Mouse (Mus musculus): ENCODE results near the gene Tbx2. TPM values are rescaled to one million over a fixed set of nuclear protein-coding genes. Genes with fewer than 3 reads are reported as not detected.

Tbx2 gene
- polyA plus RNA-seq, 1 experiment from 2014 or later: 6.5 TPM

DNA sequence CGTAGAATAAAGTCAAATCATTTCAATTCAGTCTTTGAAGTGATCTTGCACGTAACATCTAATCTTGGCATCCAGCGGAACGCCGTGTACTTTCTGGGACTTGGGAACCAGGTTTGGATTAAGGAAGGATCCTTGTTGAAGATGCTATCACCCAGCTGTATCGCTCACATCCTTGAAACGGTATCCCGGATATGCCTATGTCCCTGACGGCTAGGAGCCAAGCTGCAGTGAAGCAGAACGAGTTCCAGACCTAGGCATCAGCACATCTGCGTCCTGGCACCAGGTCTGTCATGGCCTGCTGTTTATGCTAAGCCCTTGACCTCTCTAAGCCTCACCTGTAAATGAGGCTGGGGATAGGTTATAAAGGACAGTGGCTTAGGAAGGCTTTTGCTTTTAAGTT is 32.0 kb upstream of the Tbx2 start:
- ATAC-seq (ENCODE audit: low read depth) (no peak), DNase-seq (ENCODE audit: low spot score) (no peak)
- Histone ChIP-seq H3K9me3 (ENCODE audit: control insufficient read depth, low read length) (no peaks in the 10 kb centered on the region), H3K4me3 (ENCODE audit: low read depth, low read length) (no peak overlapping the region), H3K27me3 (replicated peaks; ENCODE audit: control insufficient read depth, insufficient read depth, low read length) (no peaks in the 10 kb centered on the region), H3K36me3 (ENCODE audit: control insufficient read depth, insufficient read depth, low read length) (no peaks in the 10 kb centered on the region), H3K27ac (replicated peaks; ENCODE audit: low read depth, low read length) (no peak overlapping the region), H3K4me1 (ENCODE audit: control insufficient read depth, insufficient read depth, low read length) (no peaks in the 10 kb centered on the region), H3K4me2 (ENCODE audit: low read depth, low read length) (no peak overlapping the region), H3K9ac (ENCODE audit: low read depth, low read length) (no peak overlapping the region)
- WGBS: 54% methylated on average over 11 of the region's 11 CpGs

DNA sequence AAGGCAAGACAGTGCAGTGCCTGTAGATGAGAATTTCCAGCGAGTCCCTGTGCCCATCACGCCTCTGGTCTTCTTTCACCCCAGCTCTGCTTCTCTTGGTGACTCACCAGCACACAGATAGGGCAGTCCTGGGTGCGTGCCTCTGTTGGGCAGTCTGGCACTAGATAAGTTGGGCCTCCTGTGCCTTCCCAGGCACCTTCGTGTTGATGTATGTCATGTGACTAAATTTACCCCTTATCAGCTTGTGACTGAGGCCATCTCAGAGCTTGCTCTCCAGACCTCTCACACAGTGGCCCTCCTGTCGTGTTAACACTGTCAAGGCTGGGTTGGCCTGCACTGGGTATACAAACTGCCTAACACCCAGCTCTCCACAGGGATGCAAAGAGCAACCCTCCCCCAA is 28.3 kb upstream of the Tbx2 start:
- DNase-seq (ENCODE audit: low spot score): no peak
- Histone ChIP-seq H3K4me1 (ENCODE audit: control insufficient read depth, insufficient read depth, low read length) (no peaks in the 10 kb centered on the region), H3K27me3 (replicated peaks; ENCODE audit: control insufficient read depth, insufficient read depth, low read length) (no peaks in the 10 kb centered on the region), H3K9me3 (ENCODE audit: control insufficient read depth, low read length) (no peaks in the 10 kb centered on the region), H3K27ac (replicated peaks; ENCODE audit: low read depth, low read length) (no peak overlapping the region), H3K36me3 (ENCODE audit: control insufficient read depth, insufficient read depth, low read length) (no peaks in the 10 kb centered on the region), H3K4me3 (ENCODE audit: low read depth, low read length) (no peak overlapping the region), H3K9ac (ENCODE audit: low read depth, low read length) (no peak overlapping the region), H3K4me2 (ENCODE audit: low read depth, low read length) (no peak overlapping the region)
- WGBS: 78% methylated on average over 5 of the region's 5 CpGs
- ATAC-seq (ENCODE audit: low read depth): no peak

GRCm38 (mm10) chr11:85805779-85806178 is 26.6 kb upstream of the Tbx2 start:
- Histone ChIP-seq H3K4me1 (ENCODE audit: control insufficient read depth, insufficient read depth, low read length) (no peaks in the 10 kb centered on the region), H3K4me2 (ENCODE audit: low read depth, low read length) (no peak overlapping the region), H3K27ac (replicated peaks; ENCODE audit: low read depth, low read length) (no peak overlapping the region), H3K36me3 (ENCODE audit: control insufficient read depth, insufficient read depth, low read length) (no peaks in the 10 kb centered on the region), H3K9ac (ENCODE audit: low read depth, low read length) (no peak overlapping the region), H3K27me3 (replicated peaks; ENCODE audit: control insufficient read depth, insufficient read depth, low read length) (no peaks in the 10 kb centered on the region), H3K9me3 (ENCODE audit: control insufficient read depth, low read length) (no peaks in the 10 kb centered on the region), H3K4me3 (ENCODE audit: low read depth, low read length) (no peak overlapping the region)
- 92% methylated on average over 1 of the region's 1 CpGs for WGBS
- ATAC-seq (ENCODE audit: low read depth) (no peak), DNase-seq (ENCODE audit: low spot score) (no peak)

DNA sequence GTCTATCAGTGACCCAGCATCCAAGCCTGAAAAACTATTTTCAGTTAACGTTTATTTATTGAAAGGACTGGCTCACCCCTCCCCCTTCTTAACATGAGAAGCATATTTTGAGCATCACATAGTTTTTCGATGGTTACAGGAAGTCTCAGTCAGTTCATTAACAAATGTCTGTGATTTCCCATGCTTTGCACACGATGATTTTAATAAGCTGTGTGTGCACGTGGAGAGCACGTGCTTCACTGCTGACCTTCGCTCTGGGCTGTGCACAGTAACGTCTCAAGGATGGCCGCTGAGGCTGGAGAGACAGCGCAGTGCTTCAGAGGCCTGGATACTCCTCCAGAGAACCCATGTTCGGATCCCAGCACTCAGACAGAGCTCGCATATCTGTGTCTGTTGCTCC is 25.0 kb upstream of the Tbx2 start:
- WGBS: 68% methylated on average over 11 of the region's 11 CpGs
- no peak overlapping the region for H3K4me2 ChIP-seq (ENCODE audit: low read depth, low read length)
- H3K4me1 ChIP-seq (ENCODE audit: control insufficient read depth, insufficient read depth, low read length): 0 out of 2 replicates have a peak, but pooled peaks cover 4% of the 10 kb centered on the region
- DNase-seq (ENCODE audit: low spot score) (no peak), ATAC-seq (ENCODE audit: low read depth) (no peak)
- no peaks in the 10 kb centered on the region for H3K27me3 ChIP-seq (replicated peaks; ENCODE audit: control insufficient read depth, insufficient read depth, low read length)
- H3K9me3 ChIP-seq (ENCODE audit: control insufficient read depth, low read length): no peaks in the 10 kb centered on the region
- H3K9ac ChIP-seq (ENCODE audit: low read depth, low read length): no peak overlapping the region
- H3K36me3 ChIP-seq (ENCODE audit: control insufficient read depth, insufficient read depth, low read length): no peaks in the 10 kb centered on the region
- no peak overlapping the region for H3K27ac ChIP-seq (replicated peaks; ENCODE audit: low read depth, low read length)
- H3K4me3 ChIP-seq (ENCODE audit: low read depth, low read length): no peak overlapping the region

- H3K9ac ChIP-seq (ENCODE audit: low read depth, low read length): no peak overlapping the region
- H3K27me3 ChIP-seq (replicated peaks; ENCODE audit: control insufficient read depth, insufficient read depth, low read length): no peaks in the 10 kb centered on the region
- H3K27ac ChIP-seq (replicated peaks; ENCODE audit: low read depth, low read length): no peak overlapping the region
- H3K9me3 ChIP-seq (ENCODE audit: control insufficient read depth, low read length): no peaks in the 10 kb centered on the region
- ATAC-seq (ENCODE audit: low read depth) (no peak), DNase-seq (ENCODE audit: low spot score) (no peak)
- no peaks in the 10 kb centered on the region for H3K36me3 ChIP-seq (ENCODE audit: control insufficient read depth, insufficient read depth, low read length)
- no peak overlapping the region for H3K4me2 ChIP-seq (ENCODE audit: low read depth, low read length)
- H3K4me3 ChIP-seq (ENCODE audit: low read depth, low read length): no peak overlapping the region
- 0 out of 2 replicates have a peak, but pooled peaks cover 12% of the 10 kb centered on the region for H3K4me1 ChIP-seq (ENCODE audit: control insufficient read depth, insufficient read depth, low read length)
- 66% methylated on average over 4 of the region's 4 CpGs for WGBS
Measured at GRCm38 (mm10) chr11:85811229-85811628, 21.1 kb upstream of the Tbx2 start.

GRCm38 (mm10) chr11:85811676-85812075 is 20.7 kb upstream of the Tbx2 start:
- Histone ChIP-seq H3K27ac (replicated peaks; ENCODE audit: low read depth, low read length) (no peak overlapping the region), H3K9me3 (ENCODE audit: control insufficient read depth, low read length) (no peaks in the 10 kb centered on the region), H3K4me2 (ENCODE audit: low read depth, low read length) (no peak overlapping the region), H3K9ac (ENCODE audit: low read depth, low read length) (no peak overlapping the region), H3K36me3 (ENCODE audit: control insufficient read depth, insufficient read depth, low read length) (no peaks in the 10 kb centered on the region), H3K27me3 (replicated peaks; ENCODE audit: control insufficient read depth, insufficient read depth, low read length) (no peaks in the 10 kb centered on the region), H3K4me3 (ENCODE audit: low read depth, low read length) (no peak overlapping the region), H3K4me1 (ENCODE audit: control insufficient read depth, insufficient read depth, low read length) (peaks cover 15% of the 10 kb centered on the region; the same call in 1 of the 2 replicates)
- DNase-seq (ENCODE audit: low spot score): no peak
- ATAC-seq (ENCODE audit: low read depth): no peak
- WGBS: 88% methylated on average over 5 of the region's 5 CpGs

- 85% methylated on average over 12 of the region's 12 CpGs for WGBS
- no peak overlapping the region for H3K4me3 ChIP-seq (ENCODE audit: low read depth, low read length)
- H3K4me2 ChIP-seq (ENCODE audit: low read depth, low read length): no peak overlapping the region
Measured at GRCm38 (mm10) chr11:85812201-85812966, 20.0 kb upstream of the Tbx2 start.

GRCm38 (mm10) chr11:85814678-85815077 is 17.7 kb upstream of the Tbx2 start:
- DNase-seq (ENCODE audit: low spot score) (no peak), ATAC-seq (ENCODE audit: low read depth) (no peak)
- Histone ChIP-seq H3K9me3 (ENCODE audit: control insufficient read depth, low read length) (no peaks in the 10 kb centered on the region), H3K4me3 (ENCODE audit: low read depth, low read length) (no peak overlapping the region), H3K27ac (replicated peaks; ENCODE audit: low read depth, low read length) (no peak overlapping the region), H3K4me1 (ENCODE audit: control insufficient read depth, insufficient read depth, low read length) (peaks cover 15% of the 10 kb centered on the region; the same call in 1 of the 2 replicates), H3K9ac (ENCODE audit: low read depth, low read length) (no peak overlapping the region), H3K4me2 (ENCODE audit: low read depth, low read length) (no peak overlapping the region), H3K27me3 (replicated peaks; ENCODE audit: control insufficient read depth, insufficient read depth, low read length) (no peaks in the 10 kb centered on the region), H3K36me3 (ENCODE audit: control insufficient read depth, insufficient read depth, low read length) (no peaks in the 10 kb centered on the region)
- 33% methylated on average over 4 of the region's 4 CpGs for WGBS

More at GRCm38 (mm10) chr11:85812201-85812966, 20.0 kb upstream of the Tbx2 start:
- H3K9ac ChIP-seq (ENCODE audit: low read depth, low read length): no peak overlapping the region
- H3K27ac ChIP-seq (replicated peaks; ENCODE audit: low read depth, low read length): no peak overlapping the region
- H3K36me3 ChIP-seq (ENCODE audit: control insufficient read depth, insufficient read depth, low read length): no peaks in the 10 kb centered on the region
- DNase-seq (ENCODE audit: low spot score) (no peak), ATAC-seq (ENCODE audit: low read depth) (no peak)
- no peaks in the 10 kb centered on the region for H3K27me3 ChIP-seq (replicated peaks; ENCODE audit: control insufficient read depth, insufficient read depth, low read length)
- H3K9me3 ChIP-seq (ENCODE audit: control insufficient read depth, low read length): no peaks in the 10 kb centered on the region
- H3K4me1 ChIP-seq (ENCODE audit: control insufficient read depth, insufficient read depth, low read length): peaks cover 15% of the 10 kb centered on the region; the same call in 1 of the 2 replicates

- DNase-seq (ENCODE audit: low spot score): no peak
- no peak overlapping the region for H3K4me3 ChIP-seq (ENCODE audit: low read depth, low read length)
- no peaks in the 10 kb centered on the region for H3K9me3 ChIP-seq (ENCODE audit: control insufficient read depth, low read length)
- 49% methylated on average over 5 of the region's 5 CpGs for WGBS
- no peak overlapping the region for H3K9ac ChIP-seq (ENCODE audit: low read depth, low read length)
- H3K4me2 ChIP-seq (ENCODE audit: low read depth, low read length): no peak overlapping the region
- ATAC-seq (ENCODE audit: low read depth): no peak; the same call in 1 of the 2 replicates
- H3K27me3 ChIP-seq (replicated peaks; ENCODE audit: control insufficient read depth, insufficient read depth, low read length): no peaks in the 10 kb centered on the region
- peaks cover 15% of the 10 kb centered on the region; the same call in 1 of the 2 replicates for H3K4me1 ChIP-seq (ENCODE audit: control insufficient read depth, insufficient read depth, low read length)
- H3K27ac ChIP-seq (replicated peaks; ENCODE audit: low read depth, low read length): no peak overlapping the region
- H3K36me3 ChIP-seq (ENCODE audit: control insufficient read depth, insufficient read depth, low read length): no peaks in the 10 kb centered on the region
Measured at GRCm38 (mm10) chr11:85816471-85816870, 15.9 kb upstream of the Tbx2 start.

All from embryonic facial prominence, embryonic 14.5 days (tissue).